Mouse (Mus musculus) gastrocnemius, postnatal 10 days (tissue): ENCODE data around the gene Laptm4a. TPM values are rescaled to one million over a fixed set of nuclear protein-coding genes. Genes with fewer than 3 reads are reported as not detected.
A peak's percentile ranks its signal among the peaks of the same experiment; 100 is the strongest.

Experiments
- DNase-seq: peaks from one replicate; pipeline ENCODE4 v3.0.0; 2021; ENCODE audit warnings: mixed read lengths
- total RNA-seq, 2 experiments: library from RNA; stranded (reverse); gene quantifications; 2 replicates each; pipeline ENCODE4 v1.2.3; 2021

Gene Laptm4a
- total RNA-seq, 2 experiments from 2014 or later, result 408 to 423 TPM

DNA sequence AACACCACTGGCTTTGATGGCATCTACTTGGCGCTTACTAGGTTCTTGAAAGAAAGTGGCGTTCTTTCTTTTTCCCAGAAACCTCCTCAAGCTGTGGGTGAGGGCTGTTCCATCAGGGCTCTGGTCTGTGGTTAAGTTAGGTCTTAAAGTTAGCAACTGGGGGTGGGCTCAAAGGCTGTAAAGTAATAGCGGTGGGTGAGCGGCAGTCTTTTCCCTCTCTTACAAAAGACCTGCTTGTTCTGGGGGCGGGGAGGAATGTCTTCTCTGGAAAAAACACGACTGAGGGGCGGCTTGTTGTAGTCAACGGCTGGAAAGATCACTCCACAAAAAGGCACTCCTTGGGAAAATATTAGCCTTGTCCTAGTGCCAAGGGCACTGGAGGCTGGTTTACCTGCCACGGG, 32.7 kb downstream of the Laptm4a start:
- no peak for DNase-seq

- DNase-seq, result no peak
These were observed 40.3 kb downstream of the Laptm4a start for GRCm38 (mm10) chr12:8961607-8962316.

DNA sequence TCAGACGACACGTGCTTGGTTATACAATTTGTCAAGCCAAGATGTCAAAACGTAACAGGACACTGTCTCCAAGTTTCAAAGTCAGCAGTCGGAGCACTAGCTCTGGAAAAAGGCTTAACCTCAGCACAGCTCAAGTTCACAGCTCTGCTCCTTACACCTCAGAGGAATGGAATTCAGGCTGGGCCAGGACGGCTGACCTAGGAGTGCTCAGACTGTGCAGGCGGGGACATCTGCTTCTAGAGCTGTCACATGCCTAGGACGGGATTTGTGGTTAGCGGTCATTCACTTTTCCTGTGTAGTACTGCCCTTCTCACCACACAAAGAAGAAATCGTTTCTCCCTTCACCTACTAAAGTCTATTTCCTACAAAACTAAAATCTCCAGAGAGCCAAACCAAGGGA, 48.4 kb downstream of the Laptm4a start:
- DNase-seq, result peak; percentile 50

GRCm38 (mm10) chr12:8973820-8974465, 52.5 kb downstream of the Laptm4a start, which contains the start of gene Wdr35:
TSS of gene Wdr35 (plus strand) at chr12:8973892.
- DNase-seq, result peak; percentile 92

DNA sequence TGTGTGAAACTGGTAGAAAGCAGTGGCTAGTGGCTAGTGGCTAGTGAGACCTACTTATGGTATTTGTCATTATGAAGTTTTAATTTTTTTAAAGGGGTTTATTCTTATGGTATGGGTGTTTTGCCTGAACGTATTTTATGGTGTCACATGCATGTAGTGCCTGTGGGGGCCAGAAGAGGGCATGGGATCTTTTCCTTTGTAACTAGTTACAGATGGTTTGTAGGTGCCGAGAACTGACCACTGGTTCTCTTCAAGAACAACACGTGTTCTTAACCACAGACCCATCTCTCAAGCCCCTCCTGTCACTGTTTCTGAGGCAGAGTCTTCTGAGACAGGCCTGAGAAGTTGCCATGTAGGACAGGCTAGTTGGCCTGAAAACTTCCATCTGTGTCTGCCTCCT, 53.6 kb downstream of the Laptm4a start:
- DNase-seq, result no peak

Other genes with a start within 250 kb of the Laptm4a start
- gene Pum2, start 247.5 kb upstream of the Laptm4a start, total RNA-seq, result 10 to 100 TPM; 80.7 to 98.1 TPM
- 10 to 100 TPM; 15.2 to 20.3 TPM for gene Sdc1, start 150.3 kb upstream of the Laptm4a start, total RNA-seq
- gene Matn3, start 26.3 kb downstream of the Laptm4a start, total RNA-seq, result under 1 TPM; 0.54 to 0.92 TPM
- gene Wdr35, start 52.2 kb downstream of the Laptm4a start, total RNA-seq, result 10 to 100 TPM; 10.7 to 13.9 TPM
- 10 to 100 TPM; 14.4 to 15.7 TPM for gene Ttc32, start 108.3 kb downstream of the Laptm4a start, total RNA-seq